Mouse (Mus musculus): ENCODE results near the gene Ntrk3. TPM values are rescaled to one million over a fixed set of nuclear protein-coding genes. Genes with fewer than 3 reads are reported as not detected.

Gene Ntrk3
- polyA plus RNA-seq, 1 experiment from 2014 or later, result 1.3 TPM

GRCm38 (mm10) chr7:78326185-78326584 is 411.6 kb downstream of the Ntrk3 start:
- no peak for ATAC-seq (replicated peaks; ENCODE audit: low FRiP score, low read depth)
- DNase-seq (ENCODE audit: low spot score), result no peak
- 84% methylated on average over 3 of the region's 3 CpGs for WGBS
- no peaks in the 10 kb centered on the region for H3K36me3 ChIP-seq (ENCODE audit: insufficient read depth, low read length)
- no peaks in the 10 kb centered on the region for H3K4me1 ChIP-seq (replicated peaks; ENCODE audit: insufficient read depth, low read length)
- no peak overlapping the region for H3K9ac ChIP-seq (ENCODE audit: low read depth, low read length)
- TF ChIP-seq CTCF (IDR thresholded peaks at IDR 0.05; ENCODE audit: low read depth), result no peak
- no peak overlapping the region for H3K4me2 ChIP-seq (ENCODE audit: low read length)
- H3K27ac ChIP-seq, result no peak overlapping the region
- no peaks in the 10 kb centered on the region for H3K9me3 ChIP-seq (replicated peaks; ENCODE audit: low read length)
- H3K27me3 ChIP-seq (ENCODE audit: insufficient read depth, low read length), result no peaks in the 10 kb centered on the region
- no peak overlapping the region for H3K4me3 ChIP-seq (replicated peaks; ENCODE audit: low read depth, low read length)

GRCm38 (mm10) chr7:78318640-78319039 is 419.2 kb downstream of the Ntrk3 start:
- H3K27ac ChIP-seq, result no peak overlapping the region
- no peaks in the 10 kb centered on the region for H3K9me3 ChIP-seq (replicated peaks; ENCODE audit: low read length)
- no peak overlapping the region for H3K4me2 ChIP-seq (ENCODE audit: low read length)
- no peak overlapping the region for H3K9ac ChIP-seq (ENCODE audit: low read depth, low read length)
- H3K4me3 ChIP-seq (replicated peaks; ENCODE audit: low read depth, low read length), result no peak overlapping the region
- TF ChIP-seq CTCF (IDR thresholded peaks at IDR 0.05; ENCODE audit: low read depth), result no peak
- ATAC-seq (replicated peaks; ENCODE audit: low FRiP score, low read depth) (no peak), DNase-seq (ENCODE audit: low spot score) (no peak)
- no peaks in the 10 kb centered on the region for H3K4me1 ChIP-seq (replicated peaks; ENCODE audit: insufficient read depth, low read length)
- 84% methylated on average over 4 of the region's 4 CpGs for WGBS
- no peaks in the 10 kb centered on the region for H3K36me3 ChIP-seq (ENCODE audit: insufficient read depth, low read length)
- H3K27me3 ChIP-seq (ENCODE audit: insufficient read depth, low read length), result no peaks in the 10 kb centered on the region

GRCm38 (mm10) chr7:78305770-78306169 is 432.0 kb downstream of the Ntrk3 start:
- no peaks in the 10 kb centered on the region for H3K9me3 ChIP-seq (replicated peaks; ENCODE audit: low read length)
- 79% methylated on average over 1 of the region's 1 CpGs for WGBS
- H3K4me2 ChIP-seq (ENCODE audit: low read length), result no peak overlapping the region
- H3K9ac ChIP-seq (ENCODE audit: low read depth, low read length), result no peak overlapping the region
- no peaks in the 10 kb centered on the region for H3K4me1 ChIP-seq (replicated peaks; ENCODE audit: insufficient read depth, low read length)
- DNase-seq (ENCODE audit: low spot score) (no peak), ATAC-seq (replicated peaks; ENCODE audit: low FRiP score, low read depth) (no peak)
- no peak for TF ChIP-seq CTCF (IDR thresholded peaks at IDR 0.05; ENCODE audit: low read depth)
- no peaks in the 10 kb centered on the region for H3K27me3 ChIP-seq (ENCODE audit: insufficient read depth, low read length)
- no peak overlapping the region for H3K27ac ChIP-seq
- no peaks in the 10 kb centered on the region for H3K36me3 ChIP-seq (ENCODE audit: insufficient read depth, low read length)
- no peak overlapping the region for H3K4me3 ChIP-seq (replicated peaks; ENCODE audit: low read depth, low read length)

GRCm38 (mm10) chr7:78305029-78305428 is 432.8 kb downstream of the Ntrk3 start:
- Histone ChIP-seq H3K27me3 (ENCODE audit: insufficient read depth, low read length) (no peaks in the 10 kb centered on the region), H3K36me3 (ENCODE audit: insufficient read depth, low read length) (no peaks in the 10 kb centered on the region), H3K4me3 (replicated peaks; ENCODE audit: low read depth, low read length) (no peak overlapping the region), H3K4me1 (replicated peaks; ENCODE audit: insufficient read depth, low read length) (no peaks in the 10 kb centered on the region), H3K9me3 (replicated peaks; ENCODE audit: low read length) (no peaks in the 10 kb centered on the region), H3K27ac (no peak overlapping the region), H3K9ac (ENCODE audit: low read depth, low read length) (no peak overlapping the region), H3K4me2 (ENCODE audit: low read length) (no peak overlapping the region)
- no peak for TF ChIP-seq CTCF (IDR thresholded peaks at IDR 0.05; ENCODE audit: low read depth)
- WGBS, result 68% methylated on average over 1 of the region's 1 CpGs
- ATAC-seq (replicated peaks; ENCODE audit: low FRiP score, low read depth) (no peak), DNase-seq (ENCODE audit: low spot score) (no peak)

- no peak overlapping the region for H3K4me3 ChIP-seq (replicated peaks; ENCODE audit: low read depth, low read length)
- no peak for TF ChIP-seq CTCF (IDR thresholded peaks at IDR 0.05; ENCODE audit: low read depth)
- WGBS, result 80% methylated on average over 5 of the region's 5 CpGs
- H3K9ac ChIP-seq (ENCODE audit: low read depth, low read length), result no peak overlapping the region
- no peaks in the 10 kb centered on the region for H3K4me1 ChIP-seq (replicated peaks; ENCODE audit: insufficient read depth, low read length)
- ATAC-seq (replicated peaks; ENCODE audit: low FRiP score, low read depth) (no peak), DNase-seq (ENCODE audit: low spot score) (no peak)
- no peaks in the 10 kb centered on the region for H3K36me3 ChIP-seq (ENCODE audit: insufficient read depth, low read length)
- H3K27me3 ChIP-seq (ENCODE audit: insufficient read depth, low read length), result no peaks in the 10 kb centered on the region
- H3K27ac ChIP-seq, result no peak overlapping the region
- H3K4me2 ChIP-seq (ENCODE audit: low read length), result no peak overlapping the region
- H3K9me3 ChIP-seq (replicated peaks; ENCODE audit: low read length), result no peaks in the 10 kb centered on the region
Measured at GRCm38 (mm10) chr7:78297290-78297689, 440.5 kb downstream of the Ntrk3 start.

- no peaks in the 10 kb centered on the region for H3K36me3 ChIP-seq (ENCODE audit: insufficient read depth, low read length)
- DNase-seq (ENCODE audit: low spot score) (no peak), ATAC-seq (replicated peaks; ENCODE audit: low FRiP score, low read depth) (no peak)
- no peaks in the 10 kb centered on the region for H3K27me3 ChIP-seq (ENCODE audit: insufficient read depth, low read length)
- no peak overlapping the region for H3K4me3 ChIP-seq (replicated peaks; ENCODE audit: low read depth, low read length)
- H3K27ac ChIP-seq, result no peak overlapping the region
- WGBS, result 68% methylated on average over 3 of the region's 3 CpGs
- TF ChIP-seq CTCF (IDR thresholded peaks at IDR 0.05; ENCODE audit: low read depth), result peak; percentile 36; the same call in 1 of the 2 replicates
- no peaks in the 10 kb centered on the region for H3K9me3 ChIP-seq (replicated peaks; ENCODE audit: low read length)
- no peak overlapping the region for H3K9ac ChIP-seq (ENCODE audit: low read depth, low read length)
- H3K4me1 ChIP-seq (replicated peaks; ENCODE audit: insufficient read depth, low read length), result no peaks in the 10 kb centered on the region
- no peak overlapping the region for H3K4me2 ChIP-seq (ENCODE audit: low read length)
Measured at GRCm38 (mm10) chr7:78294322-78294721, 443.5 kb downstream of the Ntrk3 start.

- no peak for TF ChIP-seq CTCF (IDR thresholded peaks at IDR 0.05; ENCODE audit: low read depth)
- H3K27ac ChIP-seq, result no peak overlapping the region
- no peaks in the 10 kb centered on the region for H3K9me3 ChIP-seq (replicated peaks; ENCODE audit: low read length)
- no peak overlapping the region for H3K9ac ChIP-seq (ENCODE audit: low read depth, low read length)
- ATAC-seq (replicated peaks; ENCODE audit: low FRiP score, low read depth) (no peak), DNase-seq (ENCODE audit: low spot score) (no peak)
- 81% methylated on average over 2 of the region's 2 CpGs for WGBS
- no peaks in the 10 kb centered on the region for H3K4me1 ChIP-seq (replicated peaks; ENCODE audit: insufficient read depth, low read length)
- no peak overlapping the region for H3K4me2 ChIP-seq (ENCODE audit: low read length)
- H3K36me3 ChIP-seq (ENCODE audit: insufficient read depth, low read length), result no peaks in the 10 kb centered on the region
- H3K27me3 ChIP-seq (ENCODE audit: insufficient read depth, low read length), result no peaks in the 10 kb centered on the region
- H3K4me3 ChIP-seq (replicated peaks; ENCODE audit: low read depth, low read length), result no peak overlapping the region
Measured at GRCm38 (mm10) chr7:78290186-78290585, 447.6 kb downstream of the Ntrk3 start.

Data from kidney, postnatal 0 days (tissue).